Mouse (Mus musculus): Measurements from ENCODE around the gene Shtn1.

Gene Shtn1

DNA sequence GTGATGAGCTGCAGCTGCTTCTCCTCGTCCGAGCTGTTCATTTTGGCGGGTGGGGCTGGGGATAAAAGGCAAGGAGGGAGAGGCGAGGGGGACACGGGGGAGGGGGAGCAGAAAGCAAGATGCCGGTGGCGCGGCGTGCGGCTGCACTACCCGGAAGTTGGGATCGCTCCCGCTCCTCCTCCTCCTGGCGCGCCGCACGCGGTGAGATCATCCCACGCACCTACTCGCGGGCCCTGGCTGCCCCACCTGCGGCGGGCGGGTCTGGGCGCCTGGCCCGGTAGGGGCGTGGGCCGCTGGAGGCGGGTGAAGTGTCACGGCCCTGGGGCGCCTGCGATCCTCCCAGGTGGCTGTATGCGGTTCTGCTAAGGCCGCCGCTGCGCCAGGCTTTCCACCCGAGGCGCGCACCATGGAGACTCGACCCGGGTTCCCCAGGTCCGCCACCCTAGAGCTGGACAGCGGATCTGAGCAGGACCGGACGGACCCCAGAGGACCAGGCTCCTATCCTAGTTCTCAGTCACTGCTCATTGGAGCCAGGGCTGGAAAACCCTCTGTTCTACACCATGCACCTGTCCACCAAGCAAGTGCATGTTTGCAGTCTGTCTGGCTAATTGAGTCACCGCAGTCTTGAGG is at the start of gene Shtn1:
TSS of gene Shtn1 (minus strand) at position 629 of the 630 bp plus-strand sequence.
- peak; percentile 59 to 71 for DNase-seq

DNA sequence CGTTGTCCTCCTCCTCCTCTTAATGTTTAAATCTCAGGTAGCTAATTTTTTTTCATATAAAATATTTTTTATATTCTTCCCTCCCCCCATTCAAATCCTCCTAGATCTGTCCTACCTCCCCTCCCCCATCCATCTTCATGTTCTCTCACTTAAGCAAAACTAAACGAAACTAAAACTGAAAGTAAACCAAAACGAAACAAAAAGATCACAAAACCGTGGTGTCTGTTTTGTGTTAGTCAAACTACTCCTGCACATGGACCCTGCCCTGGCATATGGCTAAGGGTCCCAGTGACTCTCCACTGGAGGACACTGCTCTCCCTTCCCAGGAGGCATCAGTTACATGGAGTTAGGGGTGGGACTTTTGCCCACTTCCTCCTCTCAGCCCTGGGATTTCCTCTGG is 38.3 kb upstream of the Shtn1 start:
- no peak for DNase-seq

DNA sequence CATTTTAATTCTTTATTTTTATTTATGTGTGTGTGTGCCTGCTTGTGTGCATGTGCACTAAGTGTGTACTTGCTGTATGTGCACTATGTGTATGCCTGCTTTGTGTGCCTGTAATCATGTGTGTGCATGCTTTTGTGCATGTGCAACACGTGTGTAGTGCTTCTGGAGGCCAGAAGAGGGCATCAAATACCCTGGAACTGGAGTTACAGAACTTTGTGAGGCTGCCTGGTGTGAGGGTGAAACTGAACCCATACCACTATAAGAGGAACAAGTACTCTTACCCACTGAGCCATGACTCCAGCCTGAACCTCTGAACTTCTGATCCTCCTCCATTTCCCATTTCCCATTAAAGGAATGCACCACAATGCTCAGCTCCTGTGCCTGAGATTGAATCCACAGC is 34.0 kb upstream of the Shtn1 start:
- no peak for DNase-seq

DNA sequence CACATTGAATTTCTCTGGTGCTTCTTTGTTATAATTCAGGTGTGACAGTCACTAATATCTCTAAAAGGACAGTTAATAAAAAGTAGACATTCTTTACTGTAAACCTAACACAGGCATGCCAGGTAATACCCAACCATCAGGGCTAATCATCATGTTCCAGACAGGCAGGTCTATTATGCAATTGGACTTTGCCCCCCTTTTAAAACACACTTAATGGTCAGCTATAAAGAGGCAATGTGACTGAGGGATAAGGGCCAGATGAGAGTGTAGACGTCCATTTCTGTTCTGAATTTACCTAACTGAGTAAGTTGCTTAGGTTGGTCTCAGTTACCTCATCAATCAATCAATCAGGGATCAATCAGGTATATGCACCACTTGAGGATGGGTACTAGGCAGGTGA is 22.4 kb upstream of the Shtn1 start:
- no peak for DNase-seq

DNA sequence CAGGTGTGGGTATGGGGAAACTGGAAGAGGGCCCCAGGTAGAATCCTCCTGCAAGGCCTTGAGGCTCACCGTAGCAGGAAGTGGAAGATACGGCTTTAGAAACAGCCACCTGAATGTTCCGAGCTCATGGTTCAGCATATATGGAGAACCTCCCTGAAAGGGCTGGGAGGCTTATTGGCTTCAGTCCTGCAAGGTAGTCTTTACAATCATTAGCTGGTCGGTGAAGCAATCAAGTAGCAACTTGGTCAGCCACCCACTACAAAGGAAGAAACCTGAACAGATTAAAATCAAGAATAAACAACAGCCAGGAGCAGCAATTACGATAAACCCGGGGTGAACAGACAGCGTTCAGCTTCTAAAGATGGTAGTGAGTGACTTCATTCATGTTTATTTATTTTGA is 16.4 kb upstream of the Shtn1 start:
- DNase-seq, result no peak

DNA sequence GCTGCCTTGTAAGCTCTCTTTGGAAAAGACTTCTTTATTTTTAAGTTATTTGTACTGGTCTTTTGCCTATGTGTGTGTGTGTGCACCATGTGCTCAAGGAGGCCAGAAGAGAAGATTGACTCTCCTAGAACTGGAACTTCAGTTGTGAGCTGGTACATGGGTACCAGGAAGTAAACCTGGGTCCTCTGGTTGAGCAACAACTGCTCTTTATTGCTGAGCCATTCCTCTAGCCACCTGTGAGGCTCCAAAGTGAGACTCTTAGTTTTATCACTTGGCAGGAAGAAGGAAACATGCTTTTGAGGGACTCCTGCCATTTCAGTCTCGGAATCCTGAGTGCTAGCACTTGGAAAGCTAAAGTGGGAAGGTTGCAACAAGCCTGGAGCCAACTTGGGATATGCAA is 14.4 kb upstream of the Shtn1 start:
- no peak for DNase-seq

DNA sequence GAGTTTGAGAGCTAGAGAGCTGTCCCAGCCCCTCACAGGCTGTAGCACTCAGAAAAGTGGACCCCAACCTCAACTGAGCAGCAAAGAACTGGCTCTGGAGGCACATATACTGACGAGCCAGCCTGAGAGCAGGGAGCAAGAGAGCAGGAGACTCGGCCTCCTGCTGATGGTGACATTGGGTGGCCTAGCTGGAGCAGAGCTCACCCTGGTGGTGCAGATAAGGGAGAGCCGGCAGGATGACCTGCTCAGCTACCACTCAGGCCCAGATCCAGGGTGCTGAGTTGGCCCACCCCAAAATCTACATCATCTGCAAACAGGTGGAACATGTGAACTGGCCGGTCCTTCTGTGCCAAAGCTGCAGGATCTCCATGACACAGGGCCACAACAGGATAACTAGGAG is 8.4 kb upstream of the Shtn1 start:
- no peak for DNase-seq

DNA sequence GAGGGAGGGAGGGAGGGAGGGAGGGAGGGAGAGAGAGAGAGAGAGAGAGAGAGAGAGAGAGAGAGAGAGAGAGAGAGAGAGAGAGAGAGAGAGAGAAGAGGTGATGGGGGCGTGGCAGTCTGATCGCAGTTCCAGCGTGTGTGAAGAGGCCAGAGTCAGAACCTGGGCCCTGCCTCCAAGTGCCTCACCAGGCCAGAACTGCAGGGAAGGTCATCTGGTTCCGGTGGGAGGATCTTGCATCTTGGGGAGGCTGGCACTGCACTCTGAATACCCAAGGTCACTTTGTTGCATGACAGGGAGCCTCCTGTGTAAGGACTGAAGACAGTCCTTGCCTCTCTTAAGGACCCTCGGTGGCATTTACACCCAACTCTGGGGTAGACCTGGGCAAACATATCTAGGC is 231 bp upstream of the Shtn1 start:
- no peak for DNase-seq

DNA sequence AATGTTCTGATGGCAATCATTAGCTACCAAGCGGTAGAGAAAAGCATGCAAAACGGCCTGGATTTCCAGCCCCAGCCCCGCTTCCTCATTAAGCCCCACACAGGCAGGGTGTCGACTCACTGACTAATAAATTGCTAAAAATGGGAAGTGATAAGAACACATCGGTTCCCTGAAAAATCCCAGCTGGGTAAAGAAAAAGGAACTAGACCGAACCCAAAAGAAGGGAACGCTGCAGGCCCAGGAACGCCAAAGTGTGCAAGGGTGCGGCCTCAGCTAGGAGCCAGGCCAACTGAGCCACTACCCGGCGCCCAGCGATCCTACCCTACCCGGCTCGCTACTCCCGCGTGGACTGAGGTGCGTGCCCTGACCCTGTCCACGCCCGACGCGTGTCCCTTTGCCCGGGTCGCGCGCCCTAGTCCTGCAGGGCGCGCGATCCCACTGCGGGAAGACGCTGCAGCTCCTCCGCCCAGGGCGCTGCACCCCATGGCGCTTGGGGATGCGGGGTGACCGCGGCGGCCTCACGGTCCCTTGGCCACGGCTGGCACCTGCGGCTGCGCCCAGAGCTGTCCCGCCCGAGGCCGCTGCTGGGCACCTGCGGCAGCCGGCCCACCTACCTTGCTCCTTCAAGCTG is 944 bp downstream of the Shtn1 start:
- peak; percentile 25 to 28 for DNase-seq

DNA sequence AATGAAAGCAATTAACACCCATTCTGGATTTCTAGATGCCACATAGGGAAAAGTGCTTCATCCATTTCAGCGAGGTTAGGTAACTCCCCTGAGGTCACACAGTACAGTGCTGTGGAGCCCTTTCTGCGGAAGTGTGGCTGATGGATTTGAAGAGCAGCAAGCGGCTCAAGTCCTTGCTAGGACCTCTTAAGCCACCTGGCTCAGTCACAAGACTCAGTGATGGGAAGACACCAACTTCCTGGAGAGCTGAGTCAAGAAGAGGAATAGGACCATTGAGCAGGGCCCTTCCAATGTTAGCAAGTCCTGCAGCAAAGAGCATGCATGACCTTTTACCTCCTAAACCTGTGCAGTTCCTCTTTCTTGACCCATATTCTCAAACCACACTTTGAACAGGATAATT is 1.5 kb downstream of the Shtn1 start:
- no peak for DNase-seq

DNA sequence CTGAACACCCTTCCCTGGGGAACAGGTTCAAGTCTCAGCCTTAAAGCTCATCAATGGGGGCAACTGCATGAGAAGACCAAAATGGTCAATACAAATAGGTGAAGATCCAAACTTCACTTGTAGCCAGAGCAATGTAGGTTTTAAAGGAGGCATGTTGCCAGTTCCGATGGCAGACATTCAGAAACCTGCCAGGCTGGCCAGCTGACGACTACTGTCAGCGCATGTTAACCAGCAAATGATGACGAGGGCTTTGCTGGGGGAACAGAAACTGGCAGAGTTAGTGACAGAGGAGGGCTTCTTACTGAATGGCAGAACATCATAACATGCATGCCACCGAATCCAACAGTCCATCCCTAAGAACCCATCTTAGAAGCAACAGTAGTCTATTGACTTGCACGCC is 2.9 kb downstream of the Shtn1 start:
- no peak for DNase-seq

DNA sequence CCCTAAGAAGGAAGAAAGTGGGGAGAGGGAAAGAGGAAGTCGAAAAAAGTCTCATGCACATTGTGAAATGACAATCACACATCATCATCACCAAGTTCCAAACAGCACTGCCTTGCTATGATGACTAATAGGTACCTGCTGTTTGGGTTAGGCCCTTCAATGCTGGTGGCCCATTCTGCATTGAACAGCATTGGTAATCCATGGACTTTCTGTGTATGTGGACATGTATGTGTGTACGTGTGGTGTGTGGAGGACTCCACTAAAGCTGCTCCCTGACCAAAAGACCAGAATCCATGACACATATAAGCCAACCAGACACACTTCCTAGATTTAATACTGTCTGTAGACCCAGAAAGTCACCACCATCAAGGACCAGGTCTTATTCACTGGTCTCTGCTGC is 3.9 kb downstream of the Shtn1 start:
- no peak for DNase-seq

DNA sequence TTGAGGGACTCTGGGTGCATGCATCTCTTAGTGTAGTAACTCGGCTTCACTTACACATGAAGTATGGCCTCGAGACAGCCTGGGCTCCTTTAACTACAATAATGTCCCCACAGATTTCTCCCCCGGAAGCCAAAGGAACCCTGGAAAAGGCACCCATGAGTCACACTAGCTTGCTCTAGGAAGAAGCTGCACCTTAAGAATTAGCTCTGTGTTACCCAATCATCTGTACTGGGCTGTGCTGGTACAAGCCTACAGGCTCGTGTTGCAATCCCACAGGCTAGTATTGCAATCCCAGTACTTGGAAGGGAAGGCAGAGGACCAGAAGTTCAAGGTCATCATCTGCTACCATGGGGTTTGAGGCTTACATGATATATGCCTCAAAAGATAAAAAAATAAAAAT is 4.5 kb downstream of the Shtn1 start:
- DNase-seq, result no peak

DNA sequence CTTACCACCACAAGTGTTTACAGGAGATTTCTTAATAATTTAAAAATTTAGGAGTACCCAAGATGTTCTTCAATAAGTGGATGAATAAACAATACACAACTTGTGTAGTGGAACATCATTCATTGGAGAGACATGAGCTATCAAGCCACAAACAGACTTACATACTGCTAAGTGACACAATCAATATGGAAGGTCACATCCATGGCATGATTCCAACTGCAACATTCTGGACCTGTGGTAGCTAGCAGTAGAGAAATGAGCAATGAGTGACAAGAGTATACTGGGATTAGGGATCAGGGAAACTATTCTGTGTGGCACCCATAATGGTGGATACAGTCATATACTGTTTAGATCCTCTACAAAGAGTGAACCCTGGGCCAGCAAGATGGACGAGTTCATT is 8.2 kb downstream of the Shtn1 start:
- no peak for DNase-seq

DNA sequence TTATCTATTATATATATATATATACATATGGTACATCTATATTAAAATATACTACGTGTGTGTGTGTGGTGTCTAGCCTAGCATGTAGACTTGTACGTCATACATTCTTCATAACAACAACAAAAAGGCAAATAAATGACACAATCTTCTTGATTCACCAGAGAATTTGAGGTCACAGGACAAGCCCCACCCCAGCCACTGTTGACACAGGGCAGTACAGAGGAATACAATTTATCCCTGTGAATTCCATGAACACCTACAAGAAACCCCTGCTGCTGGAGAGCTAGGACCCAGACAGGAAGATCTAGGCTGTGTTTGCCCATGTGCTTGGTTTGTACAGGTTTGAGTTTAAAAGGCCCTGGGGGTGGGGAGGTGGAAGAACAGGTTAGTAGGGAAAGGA is 9.2 kb downstream of the Shtn1 start:
- no peak for DNase-seq

DNA sequence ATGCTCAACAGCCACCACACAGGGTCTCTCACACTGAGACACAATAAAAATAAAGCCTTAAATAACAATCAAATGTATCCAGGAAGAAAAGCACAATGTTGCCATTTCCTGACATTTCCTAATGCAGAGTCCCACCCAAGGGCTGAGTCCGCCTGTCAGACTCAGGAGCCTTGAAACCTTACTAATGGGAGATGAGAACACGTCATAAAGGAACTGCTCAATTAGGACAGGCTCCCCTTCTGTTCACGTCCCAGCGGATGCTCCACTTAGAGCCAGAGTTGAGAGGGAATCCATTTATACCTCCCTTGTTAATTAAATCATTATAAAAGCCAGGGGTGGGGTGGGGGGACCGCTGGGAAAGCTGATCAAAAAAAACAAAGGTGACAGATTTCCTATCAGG is 9.8 kb downstream of the Shtn1 start:
- no peak for DNase-seq

DNA sequence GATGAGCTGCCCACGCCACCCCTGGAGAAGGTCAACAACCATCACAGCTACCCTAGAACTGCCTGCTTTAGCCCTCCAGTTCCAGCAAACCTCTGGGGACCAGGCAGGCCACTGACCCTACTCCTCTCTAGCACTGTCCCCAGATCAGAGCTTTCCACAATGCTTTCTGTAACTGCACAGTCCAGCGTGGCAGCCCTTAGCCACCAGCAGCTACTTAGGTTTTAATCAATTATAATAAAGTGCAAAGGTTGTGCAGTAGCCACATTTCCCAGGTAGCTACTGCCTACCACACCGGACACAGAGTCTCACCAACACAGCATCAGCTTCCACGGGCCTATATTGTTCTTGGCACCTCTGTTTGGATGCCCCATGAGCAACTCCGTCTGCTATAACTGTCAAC is 11.3 kb downstream of the Shtn1 start:
- DNase-seq, result no peak

DNA sequence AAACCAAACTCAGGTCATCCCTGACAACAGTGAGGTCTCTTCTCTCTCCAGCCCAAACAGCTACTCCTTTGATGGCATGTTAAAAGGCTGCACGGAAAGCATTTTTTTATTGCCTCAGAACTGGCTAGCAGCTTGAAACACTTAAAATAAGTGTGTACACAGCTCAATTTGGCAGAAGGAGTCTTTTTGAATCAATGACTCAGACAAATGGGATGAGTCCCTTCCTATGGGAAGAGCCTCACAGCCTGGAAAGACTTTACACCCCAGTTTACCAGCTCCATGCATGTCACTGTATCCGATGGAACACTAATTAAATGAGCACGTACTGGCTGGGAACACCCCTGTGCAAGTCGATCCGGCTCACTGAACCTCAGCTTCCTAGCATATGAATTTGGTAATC is 12.3 kb downstream of the Shtn1 start:
- no peak for DNase-seq

DNA sequence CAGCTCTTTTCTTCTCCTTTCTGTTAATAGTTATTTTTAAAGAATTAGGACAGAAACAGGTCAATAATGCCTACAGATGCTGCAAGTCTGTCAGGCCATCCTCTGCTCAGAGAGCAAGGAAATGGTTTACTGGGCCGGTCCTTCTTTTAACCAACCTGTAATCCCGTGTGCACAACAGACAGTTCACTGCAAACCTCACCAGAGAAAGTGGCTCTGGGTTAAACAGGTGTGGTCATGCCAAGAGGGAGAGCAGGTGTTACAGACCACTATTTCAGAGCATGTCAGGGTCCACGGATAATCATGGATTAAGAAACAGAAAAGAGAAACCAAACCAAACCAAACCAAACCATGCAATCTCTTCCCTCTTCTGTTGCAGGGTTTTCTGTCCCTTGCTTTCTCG is 17.8 kb downstream of the Shtn1 start:
- no peak for DNase-seq

DNA sequence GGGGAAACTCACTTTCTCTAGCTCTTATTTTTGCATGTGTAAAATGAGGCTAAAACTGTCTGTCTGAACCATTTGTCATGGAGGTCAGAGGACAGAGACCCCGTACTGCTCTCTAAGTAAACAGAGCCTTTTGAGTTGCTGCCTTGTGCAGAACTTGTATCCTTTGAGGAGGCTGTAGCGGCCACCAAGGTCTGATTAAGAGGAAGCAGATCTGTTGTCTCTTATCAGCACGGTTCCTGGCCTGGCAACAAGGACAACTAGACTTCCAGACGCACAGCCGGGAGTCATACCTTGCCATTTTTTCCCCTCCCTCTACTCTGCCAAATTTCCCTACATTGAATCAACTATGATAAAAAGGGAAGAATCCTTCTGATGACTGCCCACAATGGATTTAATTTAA is 18.5 kb downstream of the Shtn1 start:
- no peak for DNase-seq

DNA sequence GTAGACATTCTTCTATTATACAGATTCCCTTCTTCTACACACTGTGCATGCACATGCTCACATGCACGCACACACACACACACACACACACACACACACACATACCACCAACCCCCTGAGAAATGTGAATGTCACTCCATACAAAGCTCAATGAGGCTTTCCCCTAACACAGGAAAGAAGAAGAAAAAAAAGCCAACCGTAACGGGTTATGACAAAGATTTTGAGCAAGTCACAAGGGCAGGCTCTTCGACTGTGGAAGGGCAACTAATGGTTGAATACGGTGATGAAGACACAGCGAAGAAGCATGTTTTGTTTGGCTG is 21.3 kb downstream of the Shtn1 start:
- DNase-seq, result no peak

DNA sequence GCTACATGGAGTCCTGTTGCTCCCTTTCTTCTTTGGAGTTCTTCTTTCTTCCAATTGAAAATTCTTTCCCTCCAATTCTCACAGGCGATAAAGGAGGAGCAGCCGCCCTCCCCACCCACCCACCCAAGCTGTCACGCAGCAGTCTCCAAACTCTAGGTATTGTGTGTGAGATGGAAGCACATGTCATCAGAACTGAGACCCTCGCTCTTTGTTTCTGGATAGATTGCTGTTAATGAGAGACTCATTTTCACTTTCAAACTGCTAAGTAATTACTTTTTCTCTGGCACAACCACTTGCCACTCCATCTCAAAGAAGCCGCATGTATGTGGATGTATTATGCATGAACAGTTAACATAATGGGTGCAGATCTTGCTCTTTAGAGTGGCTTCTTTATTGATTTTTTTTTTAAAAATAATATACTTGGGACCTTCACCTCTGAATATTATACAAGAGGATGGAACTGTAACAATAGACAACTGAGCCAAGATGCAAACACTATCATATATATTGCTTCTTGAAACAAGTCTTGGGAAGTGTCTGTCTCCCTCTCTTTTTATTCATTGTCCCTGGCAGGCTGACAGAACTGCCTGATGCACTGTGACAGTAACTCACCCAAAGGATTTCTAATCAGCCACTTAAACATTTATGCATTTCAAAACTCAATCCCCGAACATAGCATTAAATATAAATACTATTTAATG is 21.8 kb downstream of the Shtn1 start:
- DNase-seq, result no peak

DNA sequence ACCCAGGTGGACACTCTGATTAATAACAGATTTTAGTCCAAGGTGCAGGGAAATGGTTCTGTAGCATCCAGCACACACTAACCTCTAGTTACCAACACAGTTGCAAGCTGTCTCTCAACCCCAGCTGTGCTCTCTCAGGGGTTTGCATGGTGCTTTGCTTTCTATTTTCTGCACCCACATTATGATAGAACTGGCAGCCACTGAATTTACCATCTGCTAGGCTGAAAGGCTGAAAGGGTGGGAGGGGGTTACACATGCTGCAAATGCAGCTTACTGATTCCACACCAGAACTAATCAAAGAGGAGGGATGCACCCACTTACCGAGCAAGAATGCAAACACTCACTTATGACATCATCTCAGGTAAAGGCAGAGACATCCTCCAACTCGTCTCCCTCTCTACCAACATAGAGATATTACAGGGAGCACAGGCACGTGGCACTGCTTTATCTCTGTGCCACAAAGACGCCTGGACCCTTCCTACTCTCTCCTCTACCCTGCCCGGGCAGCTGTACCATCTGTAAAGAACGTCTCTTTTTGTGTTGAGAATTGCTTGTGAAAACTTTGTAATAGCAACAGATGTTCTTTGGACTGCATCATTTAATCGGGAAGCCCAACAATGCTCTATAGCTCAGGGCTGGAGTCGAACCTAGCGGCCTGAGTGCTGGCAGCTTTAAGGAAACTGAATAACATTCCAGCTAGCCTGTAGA is 23.0 kb downstream of the Shtn1 start:
- no peak for DNase-seq

DNA sequence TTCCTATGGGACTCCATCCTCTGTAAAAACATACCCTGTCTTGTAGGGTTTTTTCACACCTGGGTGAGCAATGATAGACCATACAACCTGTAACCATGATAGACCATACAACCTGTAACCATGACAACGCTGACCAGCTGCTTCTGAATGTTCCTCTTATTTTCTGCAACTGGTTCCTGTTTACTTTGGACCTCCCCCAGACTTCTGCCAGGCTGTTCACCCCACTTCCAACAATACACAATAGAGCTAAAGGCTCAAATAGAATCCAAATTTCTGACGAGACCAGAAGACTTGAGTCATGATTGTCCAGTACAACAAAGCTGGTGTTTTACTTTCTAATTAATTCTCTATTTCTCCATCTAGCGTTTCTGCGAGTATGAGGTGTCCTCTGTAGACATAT is 23.8 kb downstream of the Shtn1 start:
- DNase-seq, result no peak
